Mouse (Mus musculus): ENCODE measurements around the gene Ehd1. TPM values are rescaled to one million over a fixed set of nuclear protein-coding genes. Genes with fewer than 3 reads are reported as not detected.

Gene Ehd1
- total RNA-seq, 2 experiments from 2014 or later: 104 to 106 TPM

DNA sequence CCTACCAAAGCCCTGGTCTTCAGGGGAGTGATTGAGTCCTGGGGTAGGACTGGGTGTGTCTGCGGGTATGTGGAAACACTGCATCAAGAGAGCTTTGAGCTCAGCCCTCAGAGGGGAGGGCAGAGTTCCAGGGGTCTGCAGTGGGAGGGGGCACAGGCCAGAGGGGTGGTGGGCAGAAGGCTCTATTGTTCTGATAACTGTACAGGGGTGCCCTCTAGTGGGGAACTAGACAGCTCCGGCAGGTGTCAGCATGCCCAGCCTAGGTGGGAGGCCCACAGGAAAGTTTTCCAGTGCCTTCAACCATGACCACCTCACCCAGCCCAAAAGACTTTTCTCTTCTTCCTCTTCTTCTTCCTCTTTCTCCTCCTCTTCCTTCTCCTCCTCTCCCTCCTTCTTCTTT lies 16.1 kb upstream of the Ehd1 start:
- no peak for DNase-seq

DNA sequence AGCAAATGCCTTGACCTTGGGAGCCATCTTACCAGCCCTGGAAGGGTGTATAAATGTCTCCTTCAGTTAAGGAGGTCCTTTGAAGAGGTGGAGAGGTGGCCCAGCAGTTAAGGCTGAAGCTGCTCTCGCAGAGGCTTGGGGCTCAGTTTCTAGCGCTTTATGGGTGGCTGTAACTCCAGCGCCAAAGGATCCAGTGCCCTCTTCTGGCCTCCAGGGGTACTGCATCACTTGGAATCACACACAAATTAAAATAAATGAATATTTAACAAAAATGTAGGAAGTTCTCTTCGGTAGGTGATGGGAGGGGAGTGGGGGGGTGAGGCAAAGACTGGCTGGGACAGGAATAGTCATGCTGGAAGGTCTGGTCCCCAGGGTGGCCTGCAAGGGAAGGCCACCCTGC lies 15.6 kb upstream of the Ehd1 start:
- no peak for DNase-seq

DNA sequence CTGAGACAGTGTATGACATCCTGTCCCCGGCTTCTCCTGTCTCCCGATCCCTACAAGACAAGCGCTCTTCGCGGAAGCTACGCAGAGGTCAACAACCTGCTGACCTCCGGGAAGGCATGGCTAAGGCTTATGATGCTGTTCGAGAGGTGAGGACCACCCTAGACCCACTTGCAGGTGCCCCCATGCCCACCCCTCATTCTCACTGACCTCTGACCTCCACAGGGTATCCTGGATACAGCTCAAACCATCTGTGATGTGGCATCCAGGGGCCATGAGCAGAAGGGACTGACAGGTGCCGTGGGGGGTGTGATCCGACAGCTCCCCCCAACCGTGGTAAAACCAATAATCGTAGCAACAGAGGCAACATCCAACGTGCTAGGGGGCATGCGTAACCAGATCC lies 15.1 kb upstream of the Ehd1 start:
- no peak for DNase-seq

DNA sequence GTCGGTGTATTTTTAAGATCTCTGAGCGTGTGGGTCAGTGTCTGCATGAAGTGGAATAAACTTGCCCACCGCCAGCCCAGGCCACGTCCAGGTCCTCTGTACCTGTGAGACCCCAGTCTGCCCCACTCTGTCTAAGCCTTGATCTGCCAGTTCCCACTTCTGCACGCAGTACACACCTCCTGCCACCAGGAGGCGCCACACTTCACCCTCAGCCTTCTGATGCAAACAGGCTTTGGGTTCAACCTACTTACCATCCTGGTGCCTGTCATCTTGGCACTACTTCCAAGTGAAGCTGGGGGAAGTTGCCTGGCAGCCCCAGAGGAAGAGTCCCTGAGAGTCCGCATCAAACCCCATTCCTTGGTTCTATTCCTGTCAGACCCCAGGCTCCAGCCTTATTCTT lies 14.3 kb upstream of the Ehd1 start:
- DNase-seq: peak; percentile 86

DNA sequence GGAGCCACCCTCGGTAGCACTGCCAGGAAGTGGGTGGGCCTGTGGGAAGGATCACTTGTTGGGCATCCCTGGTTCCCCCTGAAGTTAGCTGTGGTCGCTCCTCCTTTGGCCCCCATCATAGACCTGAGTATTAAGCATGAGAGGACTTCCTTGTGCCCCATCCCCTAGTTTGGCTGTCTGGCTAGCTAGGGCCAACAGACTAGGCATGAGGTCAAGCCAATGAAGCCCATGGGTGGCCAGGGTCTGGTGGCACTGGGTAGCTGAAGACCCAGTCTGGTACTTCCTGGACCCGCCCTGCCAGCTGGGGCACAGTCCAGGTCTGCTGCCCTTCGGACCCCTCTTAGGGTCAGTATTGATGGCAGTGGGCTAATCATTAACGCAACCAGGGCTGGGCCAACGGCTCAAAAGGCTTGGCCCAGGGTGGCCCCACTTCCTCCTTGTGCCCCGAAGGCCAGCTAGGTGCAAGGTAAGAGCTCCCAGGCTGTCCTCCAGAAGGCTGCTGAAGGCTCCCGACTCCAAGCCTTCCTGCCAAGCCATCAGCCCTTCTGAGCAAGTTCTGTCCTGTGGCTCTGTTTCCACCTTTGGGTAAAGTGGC lies 13.6 kb upstream of the Ehd1 start:
- no peak for DNase-seq

DNA sequence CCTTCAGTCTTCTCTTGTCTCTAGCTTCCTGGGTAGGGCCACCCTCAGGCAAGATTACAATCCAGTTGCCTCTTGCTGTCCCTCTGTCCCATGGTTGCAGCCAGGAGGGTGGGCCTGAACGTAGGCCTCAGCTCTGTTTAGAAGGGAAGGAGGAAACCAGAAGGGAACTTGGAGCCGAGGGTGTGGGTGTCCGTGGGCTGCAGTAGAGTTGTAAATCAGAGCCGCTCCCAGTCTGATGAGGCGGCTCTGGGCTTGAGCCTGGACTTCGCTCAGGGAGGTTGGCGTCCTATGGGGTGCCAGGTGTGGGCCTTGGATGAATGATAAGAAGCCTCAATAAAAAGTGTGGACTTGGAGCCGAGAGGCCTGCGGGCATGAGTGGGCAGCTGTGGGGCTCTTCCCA lies 12.3 kb upstream of the Ehd1 start:
- no peak for DNase-seq

DNA sequence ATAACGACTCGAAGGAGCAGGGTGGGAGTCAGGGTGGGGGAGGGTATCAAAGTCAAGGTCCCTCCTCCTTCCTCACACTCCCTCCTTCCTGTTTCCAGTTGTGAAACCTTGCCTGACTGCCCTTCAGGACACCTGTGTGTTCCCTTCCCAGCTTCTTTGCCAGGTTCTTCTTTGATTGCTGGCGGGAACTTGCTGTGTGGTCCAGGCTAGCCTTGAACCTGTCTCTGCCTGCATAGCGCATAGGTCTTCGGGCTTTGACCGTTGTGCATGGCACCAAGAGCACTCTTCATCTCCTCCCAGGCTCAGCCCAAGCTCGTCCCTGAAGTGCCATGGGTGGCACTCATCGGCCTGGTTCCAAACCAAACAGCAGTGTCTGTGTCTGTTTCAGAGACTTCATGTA lies 11.6 kb upstream of the Ehd1 start:
- DNase-seq: no peak

DNA sequence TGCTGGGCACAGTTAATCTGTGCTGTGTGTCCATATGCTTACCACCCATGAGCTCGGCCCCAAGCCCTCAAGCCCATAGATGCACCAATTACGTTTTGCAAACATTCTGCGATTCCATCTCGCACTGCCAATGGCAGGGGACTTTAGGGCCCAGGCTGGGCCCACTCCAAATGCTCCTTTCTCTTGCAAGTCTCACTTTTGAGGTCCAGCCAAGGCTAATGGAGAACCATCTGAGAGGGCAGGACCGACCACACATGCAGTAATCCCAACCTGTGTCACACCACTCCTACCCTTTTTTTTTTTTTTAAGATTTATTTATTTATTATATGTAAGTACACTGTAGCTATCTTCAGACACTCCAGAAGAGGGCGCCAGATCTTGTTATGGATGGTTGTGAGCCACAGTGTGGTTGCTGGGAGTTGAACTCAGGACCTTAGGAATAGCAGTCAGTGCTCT lies 10.8 kb upstream of the Ehd1 start:
- no peak for DNase-seq

DNA sequence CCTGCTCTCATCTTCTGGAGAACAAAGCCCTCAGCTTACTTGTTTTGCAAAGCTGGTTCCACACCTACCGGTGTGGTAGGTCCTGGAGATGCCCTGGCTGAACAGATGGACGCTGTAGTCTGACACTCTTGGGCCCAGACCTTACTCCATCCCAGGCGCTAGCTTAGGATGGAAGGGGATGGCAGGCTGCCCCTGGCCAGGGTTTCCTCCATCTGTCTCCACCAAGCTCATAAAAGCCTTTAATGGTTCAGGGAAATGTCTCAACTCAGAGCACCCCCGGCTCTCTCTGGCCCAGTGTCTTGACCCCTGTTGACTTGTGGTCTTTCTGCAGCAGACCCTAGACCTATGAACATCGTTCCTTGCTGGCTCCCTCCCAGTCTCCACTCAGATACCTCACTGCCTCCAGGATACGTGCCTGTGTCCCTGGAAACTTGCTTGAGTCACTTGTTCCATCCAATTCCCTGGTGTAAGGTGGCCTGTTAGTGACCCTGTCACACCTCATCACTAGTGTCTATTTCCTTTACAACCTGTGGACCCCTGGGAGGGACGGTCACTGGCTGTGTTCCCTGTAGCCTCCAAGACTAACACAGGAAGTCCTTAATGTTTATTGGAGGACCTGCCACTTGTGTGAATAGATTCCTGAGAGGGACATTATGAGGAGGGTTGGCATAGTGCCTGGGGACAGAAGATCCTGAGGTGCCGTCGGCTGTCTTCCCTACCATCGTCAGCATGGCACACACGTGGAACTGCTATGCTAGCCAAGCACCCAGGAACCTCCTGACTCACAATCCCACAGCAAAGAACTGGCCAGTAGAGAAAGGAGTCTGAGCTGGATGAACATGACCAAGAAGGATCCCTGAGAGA lies 9.0 kb upstream of the Ehd1 start:
- no peak for DNase-seq

DNA sequence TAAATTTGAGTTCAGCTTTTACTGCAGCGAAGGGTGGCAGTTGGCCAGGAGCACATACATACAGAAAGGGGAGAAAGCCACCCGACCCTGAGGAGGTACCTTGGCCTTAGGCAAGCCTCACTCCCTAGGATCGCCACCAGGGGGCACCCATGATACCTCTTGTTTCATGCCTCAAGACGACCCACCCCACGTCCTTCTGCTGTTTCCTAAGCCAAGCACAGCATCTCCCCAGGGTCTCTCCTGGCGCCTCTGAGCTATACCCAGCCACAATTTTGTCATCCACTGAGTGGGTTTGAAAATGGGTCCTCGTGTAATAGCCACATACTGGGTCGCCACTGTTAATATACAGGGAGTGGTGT lies 8.4 kb upstream of the Ehd1 start:
- peak; percentile 92 for DNase-seq

DNA sequence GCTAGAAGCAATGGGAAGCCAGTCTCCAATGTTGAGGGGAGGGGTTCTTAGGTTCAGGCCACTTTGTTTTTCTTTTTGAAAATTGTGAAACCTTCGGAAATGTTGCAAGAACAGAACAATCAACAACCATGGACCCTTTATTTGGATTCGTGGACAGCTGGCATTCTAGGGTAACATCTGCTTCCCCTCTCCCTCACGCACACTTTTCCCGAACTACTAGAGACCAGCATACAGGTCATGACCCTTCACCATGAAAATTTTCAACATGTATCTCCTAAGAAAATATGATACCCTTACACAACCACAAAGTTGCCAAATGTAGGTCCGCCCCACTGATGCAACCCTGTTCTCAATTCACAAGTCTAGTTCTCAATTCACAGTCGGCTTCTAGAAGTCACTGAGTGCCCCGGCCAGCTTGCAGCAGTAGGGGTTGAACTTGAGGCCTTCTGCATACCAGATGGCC lies 7.8 kb upstream of the Ehd1 start:
- peak; percentile 60 for DNase-seq

DNA sequence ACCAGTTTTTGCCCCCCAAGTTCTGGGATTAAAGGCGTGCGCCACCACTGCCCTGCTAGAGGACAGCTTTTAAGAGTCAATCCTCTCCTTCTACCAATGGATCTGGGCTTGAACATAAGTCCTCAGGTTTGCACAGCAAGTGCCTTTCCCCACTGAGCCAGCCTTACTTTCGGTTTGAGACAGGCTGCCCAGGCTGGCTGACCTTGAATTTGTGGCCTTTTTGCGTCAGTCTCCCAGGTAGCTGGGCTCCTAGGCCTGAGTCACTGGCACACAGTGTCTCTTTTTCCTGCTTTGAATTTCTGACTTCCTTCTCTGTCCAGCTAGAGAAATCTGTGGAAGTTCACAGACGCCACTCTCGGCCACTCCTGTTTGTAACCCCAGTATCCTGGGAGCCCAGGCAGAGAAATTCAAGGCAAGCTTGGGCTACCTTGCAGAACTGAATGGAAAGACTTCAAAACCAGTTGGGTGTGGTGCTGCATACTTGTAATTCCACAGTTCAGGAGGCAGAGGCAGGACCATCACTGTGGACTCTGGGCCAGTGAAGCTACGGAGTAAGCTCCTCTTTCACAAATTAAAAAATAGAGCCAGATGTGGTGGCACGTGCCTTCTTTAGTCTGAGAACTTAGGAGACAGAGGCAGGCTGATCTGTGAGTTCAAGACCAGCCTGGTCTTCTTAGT lies 6.6 kb upstream of the Ehd1 start:
- peak; percentile 76 for DNase-seq

DNA sequence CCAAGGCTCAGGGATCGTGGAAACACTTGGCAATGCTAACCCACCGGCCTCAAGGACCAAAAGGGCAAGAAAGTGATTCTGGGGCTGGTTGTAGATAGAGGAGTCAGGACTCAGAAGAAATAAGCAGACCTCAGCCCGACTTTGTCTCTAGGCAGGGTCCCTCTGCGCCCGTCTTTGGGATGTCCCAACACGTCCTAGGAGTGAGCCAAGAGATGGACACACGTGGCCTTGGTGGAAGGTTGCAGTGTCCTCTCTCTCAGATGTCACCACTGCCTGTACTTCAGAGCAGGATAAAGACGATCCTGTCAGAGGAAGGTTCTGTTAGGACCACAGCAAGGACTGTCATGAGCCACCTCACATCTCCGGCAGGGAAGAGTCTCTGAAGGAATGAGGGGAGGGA lies 5.9 kb upstream of the Ehd1 start:
- no peak for DNase-seq

DNA sequence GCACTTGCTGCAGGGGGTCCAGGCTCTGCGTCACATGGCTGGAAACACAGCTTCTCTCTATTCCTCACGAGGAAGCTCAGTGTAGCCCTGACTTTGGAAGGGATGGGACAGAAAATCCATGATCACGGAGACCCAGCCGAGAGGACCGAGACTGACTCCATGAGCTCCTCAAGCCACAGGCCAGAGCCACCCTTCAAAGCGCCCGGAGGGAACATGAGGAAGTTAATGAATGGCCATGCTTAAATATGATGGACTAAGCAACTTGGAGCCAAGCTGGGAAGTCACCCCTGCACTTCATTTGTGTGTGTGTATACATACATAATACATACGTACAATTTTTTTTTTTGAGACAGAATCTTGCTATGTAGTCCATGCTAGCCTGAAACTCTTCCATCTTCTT lies 5.3 kb upstream of the Ehd1 start:
- DNase-seq: no peak

DNA sequence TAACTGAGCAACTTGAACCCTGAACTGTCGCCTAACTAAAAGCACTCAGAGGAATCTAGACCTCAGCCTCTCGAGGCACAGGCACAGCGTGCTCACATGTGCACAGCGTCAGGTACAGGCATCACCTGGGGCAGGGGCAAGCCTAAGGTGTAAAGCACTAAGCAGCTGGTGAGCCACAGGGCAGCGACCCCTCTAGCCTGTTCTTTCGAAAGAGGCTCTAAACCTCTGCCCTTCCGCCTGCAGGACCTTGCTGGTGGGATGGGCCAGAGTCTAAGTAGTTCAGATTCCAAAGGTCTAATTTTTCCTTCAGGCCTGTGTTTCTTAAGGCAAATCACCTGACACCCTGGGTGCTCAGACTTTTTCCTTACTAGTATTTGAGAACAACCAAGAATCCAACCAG lies 4.5 kb upstream of the Ehd1 start:
- DNase-seq: no peak

DNA sequence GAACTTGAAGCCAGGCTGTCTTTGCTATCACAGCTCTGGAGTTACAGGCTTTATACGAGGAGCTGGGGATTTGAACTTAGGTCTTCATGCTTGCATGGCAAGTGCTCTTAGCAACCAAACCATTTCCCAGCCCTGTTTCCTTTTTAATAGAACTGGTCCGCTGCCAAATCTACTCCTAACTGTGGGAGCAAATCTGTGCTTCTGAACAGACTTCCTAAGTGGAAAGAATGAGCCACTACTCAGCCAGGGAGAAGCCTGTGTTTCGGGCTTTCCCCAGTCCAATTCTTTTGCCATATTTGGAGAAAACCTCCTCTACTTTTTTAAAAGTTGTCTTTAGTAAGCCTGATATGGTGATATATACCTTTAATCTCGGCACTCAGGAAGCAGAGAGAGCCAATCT lies 3.8 kb upstream of the Ehd1 start:
- no peak for DNase-seq

DNA sequence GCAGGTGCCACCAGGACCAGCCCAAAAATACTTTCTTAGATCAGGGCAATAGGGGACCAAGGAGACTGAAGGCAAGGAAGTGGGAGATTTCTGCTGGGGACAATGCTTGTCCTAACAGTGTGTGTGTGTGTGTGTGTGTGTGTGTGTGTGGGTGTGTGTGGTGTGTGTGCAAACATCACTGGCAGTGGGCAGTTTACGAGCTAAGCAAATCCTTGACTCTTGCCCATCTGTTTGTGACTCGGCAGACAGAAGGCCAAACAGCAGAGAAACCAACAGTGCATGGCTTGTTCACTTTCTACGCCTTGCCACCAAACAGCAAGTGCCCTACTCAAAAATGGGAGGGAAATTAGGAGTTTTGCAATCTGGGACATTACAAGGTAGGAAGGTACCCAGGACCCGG lies 2.9 kb upstream of the Ehd1 start:
- DNase-seq: no peak

DNA sequence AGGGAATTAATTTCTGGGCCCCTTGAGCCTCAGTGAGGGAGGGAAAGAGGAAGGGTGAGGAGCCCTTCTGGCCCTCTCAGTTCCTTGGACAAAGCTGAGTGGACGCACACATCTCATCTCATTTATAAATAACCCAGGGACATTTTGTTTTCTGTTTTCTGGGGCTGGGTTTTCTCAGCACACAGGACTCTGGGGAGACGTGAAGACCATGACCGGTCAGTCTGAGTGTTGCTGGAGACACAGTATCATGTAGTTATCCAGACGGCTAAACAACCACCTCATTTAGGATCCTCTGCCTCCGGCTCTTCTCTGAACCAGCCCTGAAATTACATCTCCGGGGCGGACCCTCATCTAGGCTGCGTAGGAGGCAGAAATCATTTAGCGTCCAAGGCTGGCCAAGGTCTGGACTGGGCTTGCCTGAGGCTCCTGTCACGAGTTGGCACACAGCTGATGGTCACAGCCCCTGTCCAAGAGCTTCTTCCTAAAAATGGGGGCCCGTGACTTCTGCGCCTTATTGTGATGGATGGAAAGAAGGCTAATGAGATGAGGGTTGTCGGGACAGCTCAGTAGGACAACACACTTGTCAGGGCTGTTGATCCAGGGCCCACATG lies 2.4 kb upstream of the Ehd1 start:
- no peak for DNase-seq

DNA sequence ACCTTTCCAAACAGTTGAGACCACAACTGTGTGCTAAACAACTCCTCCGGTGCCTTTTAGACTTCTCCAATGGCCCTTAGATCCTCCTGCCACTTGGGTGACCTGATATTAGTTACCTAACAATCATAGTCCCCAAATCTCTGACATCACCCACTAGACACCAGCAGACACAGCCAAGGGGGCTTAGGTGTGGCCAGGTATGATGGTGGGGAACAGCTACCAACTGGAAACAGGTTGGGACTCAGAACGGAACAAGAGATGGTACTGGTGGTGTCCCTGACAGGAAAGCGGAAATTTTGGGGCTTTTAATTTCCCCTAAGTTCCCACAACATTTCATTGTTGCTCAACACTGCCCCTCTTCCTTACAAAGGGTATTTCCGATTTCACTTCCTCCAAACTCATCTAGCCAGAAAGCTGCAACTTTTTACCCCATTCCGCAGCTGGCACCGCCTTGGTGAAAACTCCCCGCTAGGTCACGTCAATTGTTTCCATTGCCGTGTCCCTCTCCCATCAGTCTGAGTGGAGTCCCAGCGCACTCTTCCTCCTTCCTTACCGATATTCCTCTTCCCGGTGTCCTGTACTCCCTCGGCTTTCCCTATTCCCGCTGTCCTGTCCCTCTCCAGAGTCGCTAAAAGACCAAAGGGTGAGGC lies 660 bp upstream of the Ehd1 start:
- DNase-seq: no peak

DNA sequence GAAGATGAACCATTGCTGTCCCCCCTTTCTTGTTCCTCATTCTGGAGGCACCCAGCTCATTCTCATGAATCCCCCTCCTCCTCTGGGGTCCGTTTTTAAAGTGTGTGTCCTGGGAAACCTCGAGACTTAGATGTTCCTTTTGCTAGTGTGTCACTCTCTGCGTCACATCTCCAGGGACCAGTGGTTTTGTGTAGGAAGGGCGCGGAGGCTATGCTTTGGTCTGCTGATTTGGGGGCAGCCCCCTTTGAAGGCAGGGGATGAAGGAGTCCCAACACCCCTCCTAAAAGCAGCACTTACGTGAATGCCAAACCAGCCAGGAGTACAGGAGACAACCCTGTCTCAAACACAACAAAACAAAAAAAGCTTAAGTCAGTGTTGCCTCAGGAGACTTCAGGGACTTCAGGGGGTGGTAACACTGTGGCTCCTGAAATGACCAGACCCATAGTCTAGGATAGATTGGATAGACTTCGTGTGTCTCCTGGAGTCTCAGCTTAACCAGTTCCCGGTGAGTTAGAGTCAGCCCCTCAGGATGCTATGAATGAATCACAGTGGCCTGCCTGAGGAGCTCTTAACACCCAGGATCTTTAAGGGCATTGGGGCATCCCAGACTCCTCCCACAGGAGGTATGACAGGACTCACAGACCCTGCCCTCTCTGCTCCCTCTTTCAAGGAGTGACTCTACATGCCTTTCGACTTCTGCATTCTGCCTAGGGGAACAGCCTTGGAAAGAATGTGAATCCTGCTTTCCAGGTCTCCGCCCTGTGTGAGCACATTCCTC lies 1.3 kb downstream of the Ehd1 start:
- peak; percentile 83 for DNase-seq

DNA sequence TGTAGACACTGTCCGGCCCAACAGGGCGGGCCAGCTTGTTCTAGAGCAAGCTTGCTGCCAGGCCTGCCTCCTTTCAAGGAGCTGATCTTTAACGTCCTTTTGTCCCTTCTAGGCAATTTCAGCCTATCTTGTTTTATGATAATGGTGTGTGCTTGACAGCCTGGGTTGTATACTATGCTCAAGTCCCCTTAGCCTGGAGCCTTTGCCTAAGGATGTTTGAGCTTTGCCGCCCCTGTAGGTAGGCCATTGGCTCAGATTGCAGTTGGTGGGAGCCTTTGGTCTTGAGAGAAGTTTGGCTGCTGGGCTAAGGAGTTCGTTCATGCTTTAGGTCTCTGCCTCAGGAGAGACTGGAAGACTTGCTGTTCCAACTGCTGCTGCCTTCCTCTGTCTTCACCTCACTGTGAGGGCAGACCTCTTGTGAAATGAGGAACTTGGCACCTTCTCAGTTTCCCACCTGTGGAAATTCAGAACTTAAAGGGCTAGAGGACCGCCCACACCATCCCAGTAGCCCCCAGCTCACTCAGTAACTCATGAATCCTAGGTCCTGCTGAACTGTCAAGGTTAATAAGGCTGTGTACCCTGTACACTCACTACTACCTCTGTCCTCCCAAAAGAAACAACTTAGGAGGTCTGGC lies 2.0 kb downstream of the Ehd1 start:
- DNase-seq: no peak
